Mouse (Mus musculus): ENCODE measurements around the gene Grid2ip.

Grid2ip gene

DNA sequence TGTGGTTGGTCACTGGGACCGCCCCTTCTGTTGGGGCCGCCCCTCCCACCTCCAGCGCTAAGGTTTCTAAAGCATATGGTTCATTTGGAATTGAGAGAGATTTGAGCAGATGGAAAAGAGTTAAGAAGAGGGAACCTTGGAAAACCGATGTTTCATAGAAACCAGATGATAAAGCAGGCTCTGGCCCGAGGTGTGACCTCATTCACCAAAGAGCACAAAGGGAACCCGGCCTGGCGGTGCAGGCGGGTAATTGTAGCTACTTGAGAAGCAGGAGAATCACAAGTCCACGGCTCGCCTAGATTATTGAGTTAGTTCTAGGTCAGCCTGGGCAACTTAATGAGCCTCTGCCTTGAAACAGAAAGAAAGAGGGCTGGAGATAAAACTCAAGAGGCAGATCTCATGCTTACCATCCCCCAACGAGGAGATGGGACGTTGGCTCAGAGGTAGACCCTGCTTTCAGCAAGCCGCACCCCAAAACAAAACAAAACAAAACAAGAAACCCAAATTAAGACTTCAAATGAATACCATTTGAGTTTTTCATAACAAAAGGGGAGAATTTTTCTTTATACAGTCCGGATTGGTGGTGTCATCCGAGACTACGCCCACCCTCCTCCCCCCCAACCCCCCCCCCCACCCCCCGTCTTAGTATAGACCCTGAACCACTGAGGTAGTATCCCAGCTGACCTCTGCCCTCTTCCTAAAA lies at the start of gene Grid2ip:
Gene Grid2ip, plus strand, starts transcription at position 653 of the 703 bp plus-strand sequence.
- no peak for DNase-seq (ENCODE audit: low spot score)

DNA sequence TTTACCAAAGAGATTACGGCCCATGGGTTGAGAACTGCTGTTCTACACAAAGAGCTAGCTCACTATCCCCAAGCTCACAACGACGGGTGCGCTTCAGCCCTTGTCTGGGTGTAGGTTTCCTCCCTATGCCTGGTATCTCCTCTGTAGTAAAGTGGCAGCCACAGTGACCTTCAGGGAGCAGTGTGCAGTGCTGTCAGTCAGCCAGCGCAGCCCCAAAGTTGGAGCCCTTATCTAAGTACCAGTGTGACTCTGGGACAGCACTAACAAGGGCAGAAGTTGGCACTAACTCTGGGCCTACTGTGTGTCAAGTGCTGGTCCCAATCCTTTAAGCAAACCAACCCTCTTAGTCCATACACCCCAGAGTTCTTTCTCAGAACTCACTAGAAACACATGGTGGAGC lies 48.3 kb upstream of the Grid2ip start:
- no peak for DNase-seq (ENCODE audit: low spot score)

DNA sequence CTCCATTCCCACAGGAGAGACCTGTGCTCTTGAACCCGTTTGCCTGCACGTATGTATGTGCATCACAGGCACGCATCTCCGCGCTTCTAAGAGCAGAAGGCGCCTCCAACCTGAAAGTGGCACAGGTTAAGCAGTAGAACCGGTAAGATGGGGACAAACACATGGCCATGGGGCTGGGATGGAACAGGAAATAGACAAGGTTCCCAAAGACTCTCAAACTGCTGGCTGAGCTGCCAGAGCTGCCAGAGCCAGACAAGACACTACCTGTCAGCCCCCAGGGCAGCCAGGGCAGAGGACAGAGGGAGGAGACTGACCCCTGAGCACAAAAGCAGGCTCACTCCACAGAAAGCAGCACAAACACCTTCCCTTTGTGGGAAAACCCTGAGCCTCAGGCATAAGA lies 47.2 kb upstream of the Grid2ip start:
- no peak for DNase-seq (ENCODE audit: low spot score)

DNA sequence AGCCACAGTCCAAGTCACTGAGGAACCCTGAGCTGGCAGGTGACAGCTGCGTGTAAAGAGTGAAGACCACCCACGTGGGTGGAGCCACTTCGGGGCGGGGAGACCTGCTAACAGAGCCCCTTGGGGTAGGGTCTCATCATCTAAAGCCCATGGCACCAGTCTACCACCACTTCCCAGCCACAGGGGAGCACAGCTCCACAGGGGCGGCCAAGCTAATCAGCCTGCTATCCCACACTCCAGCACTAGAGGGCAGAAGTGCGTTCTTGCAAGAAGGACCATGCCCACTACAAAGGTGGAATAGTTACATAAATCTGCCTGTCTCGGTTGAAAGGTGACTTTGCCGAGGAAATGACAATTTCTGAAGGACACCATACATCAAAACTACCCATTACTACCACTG lies 45.3 kb upstream of the Grid2ip start:
- peak; percentile 81 for DNase-seq (ENCODE audit: low spot score)

- no peak for DNase-seq (ENCODE audit: low spot score)
Measured at GRCm38 (mm10) chr5:143314183-143314729, 42.9 kb upstream of the Grid2ip start.

DNA sequence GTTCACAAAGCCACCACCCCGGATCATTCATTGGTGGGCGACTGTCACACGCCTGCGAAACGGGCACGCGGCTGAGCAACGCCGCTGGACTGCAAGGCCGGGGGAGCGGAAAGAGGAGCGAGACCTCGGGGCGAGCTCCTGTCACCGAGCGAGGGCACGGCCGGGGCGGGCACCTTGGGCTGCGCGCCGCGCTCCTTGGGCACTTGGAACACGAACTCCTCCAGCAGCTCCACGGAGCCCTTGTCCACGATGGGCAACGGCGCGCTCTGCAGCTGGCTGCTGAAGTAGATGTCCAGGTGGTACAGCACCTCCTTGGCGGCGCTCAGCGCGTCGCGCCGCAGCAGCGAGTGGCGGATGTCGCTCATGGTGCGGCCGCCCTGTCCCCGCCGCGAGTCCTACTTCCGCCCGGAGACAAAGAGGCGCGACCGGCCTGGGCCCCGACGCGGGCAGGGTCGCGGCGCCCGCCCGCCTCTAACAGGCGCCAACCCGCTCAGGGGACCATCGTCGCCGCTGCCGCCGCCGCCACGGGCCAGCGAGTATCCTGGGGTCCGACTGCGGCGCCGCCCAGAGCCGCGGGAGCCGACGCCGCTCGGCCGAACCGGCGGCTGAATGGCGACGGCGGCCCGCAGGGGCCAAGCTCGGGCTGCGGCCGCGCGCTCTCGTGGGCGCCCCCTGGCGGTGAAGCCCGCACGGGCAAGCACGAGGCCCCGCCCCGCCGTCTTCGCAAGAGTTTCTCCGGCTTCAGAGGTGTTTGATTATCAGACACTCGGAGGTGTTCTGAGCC lies 42.2 kb upstream of the Grid2ip start, which contains the start of gene E130309D02Rik:
Gene E130309D02Rik, minus strand, starts transcription at position 631 of the 784 bp plus-strand sequence.
- peak; percentile 89 for DNase-seq (ENCODE audit: low spot score)

DNA sequence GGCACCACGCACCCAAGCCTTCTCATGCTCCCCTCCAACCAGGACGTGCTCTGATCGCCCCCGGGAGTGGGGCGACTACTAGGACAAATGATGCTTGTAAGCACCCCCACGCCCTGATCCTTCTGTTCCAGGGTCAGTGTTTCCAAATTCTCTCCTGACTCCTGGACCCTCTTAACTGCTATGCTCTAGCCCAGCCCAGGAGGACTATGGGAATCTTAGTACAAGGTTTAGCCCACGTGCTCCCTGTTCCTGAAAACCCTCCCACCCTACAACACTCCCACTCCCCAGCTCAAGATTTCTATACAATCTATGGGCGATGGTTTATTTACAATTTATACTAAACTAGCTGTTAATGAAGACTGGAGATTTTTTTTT lies 41.6 kb upstream of the Grid2ip start:
- no peak for DNase-seq (ENCODE audit: low spot score)

DNA sequence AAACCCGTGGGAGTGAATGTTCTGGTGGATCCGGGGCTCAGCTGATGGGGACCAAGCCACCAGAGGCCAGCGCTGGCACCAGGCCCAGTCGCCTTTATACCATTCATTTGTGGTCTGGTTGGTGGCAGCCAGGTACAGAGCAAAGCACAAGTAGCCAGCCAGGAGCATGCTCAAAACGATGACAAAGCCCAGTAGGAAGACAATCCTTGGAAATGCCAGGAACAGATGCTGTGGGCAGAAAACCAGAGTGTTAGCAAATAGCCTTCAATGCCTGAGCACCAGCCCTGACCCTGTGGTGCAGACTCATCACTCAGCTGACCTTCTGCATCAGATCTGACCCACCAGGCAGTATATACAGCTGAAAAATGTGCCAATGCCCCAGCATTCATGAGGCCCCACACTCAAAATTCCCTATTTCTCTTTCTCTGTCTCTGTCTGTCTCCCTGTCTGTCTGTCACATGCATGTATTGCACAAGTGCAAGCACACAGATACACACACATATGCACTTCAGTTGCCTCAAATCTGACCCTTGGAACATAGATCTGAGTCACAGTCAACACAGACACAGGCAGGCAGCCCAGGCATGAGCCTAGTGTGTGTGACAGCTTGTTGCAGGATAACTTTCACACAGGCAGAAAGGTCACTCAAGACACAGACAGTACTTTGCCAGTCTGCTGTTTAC lies 40.4 kb upstream of the Grid2ip start:
- DNase-seq (ENCODE audit: low spot score), result no peak

GRCm38 (mm10) chr5:143317288-143317610 lies 39.9 kb upstream of the Grid2ip start:
- no peak for DNase-seq (ENCODE audit: low spot score)

DNA sequence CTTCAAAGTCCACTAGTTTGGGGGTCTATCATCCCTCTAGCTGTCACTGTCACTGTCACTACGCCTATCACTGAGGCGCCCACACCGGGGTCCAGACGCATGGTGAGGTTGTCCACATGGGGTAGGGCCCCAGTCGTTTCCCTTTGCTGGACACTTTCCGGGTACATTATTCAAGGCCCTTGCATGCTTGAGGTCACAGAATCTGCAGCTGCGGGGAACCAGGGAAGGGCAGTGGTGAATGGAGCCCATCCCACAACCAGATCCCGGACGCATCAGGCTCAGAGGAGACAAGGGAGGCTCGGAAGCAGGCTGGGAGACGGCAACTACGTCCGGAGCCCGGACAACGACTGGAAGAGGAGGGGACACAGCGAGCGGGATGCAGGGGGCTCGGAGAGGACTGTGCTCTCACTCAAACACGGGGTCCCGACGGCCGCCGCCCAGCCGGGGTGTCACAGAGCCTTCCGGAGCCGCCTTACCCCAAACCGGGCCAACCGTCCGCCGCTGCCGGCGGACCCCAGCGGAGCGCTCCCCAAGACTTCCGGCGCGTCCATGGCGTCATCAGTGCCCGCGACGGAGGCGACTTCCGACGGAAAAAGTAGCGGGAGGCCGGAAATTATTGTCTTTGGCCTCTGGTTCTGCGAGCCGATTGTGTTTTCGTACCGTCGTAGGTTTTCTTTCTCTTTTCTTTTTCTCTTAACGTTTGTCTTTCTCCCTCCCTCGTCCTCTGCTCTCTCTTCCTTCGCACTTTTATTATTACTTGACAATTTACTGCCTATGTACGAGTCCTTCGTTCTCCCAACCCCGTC lies 28.2 kb upstream of the Grid2ip start, which contains the start of gene Zdhhc4:
Gene Zdhhc4, minus strand, starts transcription at position 567 of the 806 bp plus-strand sequence.
- peak; percentile 91 for DNase-seq (ENCODE audit: low spot score)

GRCm38 (mm10) chr5:143333872-143334271 lies 23.3 kb upstream of the Grid2ip start:
- peak; percentile 78 for DNase-seq (ENCODE audit: low spot score)

DNA sequence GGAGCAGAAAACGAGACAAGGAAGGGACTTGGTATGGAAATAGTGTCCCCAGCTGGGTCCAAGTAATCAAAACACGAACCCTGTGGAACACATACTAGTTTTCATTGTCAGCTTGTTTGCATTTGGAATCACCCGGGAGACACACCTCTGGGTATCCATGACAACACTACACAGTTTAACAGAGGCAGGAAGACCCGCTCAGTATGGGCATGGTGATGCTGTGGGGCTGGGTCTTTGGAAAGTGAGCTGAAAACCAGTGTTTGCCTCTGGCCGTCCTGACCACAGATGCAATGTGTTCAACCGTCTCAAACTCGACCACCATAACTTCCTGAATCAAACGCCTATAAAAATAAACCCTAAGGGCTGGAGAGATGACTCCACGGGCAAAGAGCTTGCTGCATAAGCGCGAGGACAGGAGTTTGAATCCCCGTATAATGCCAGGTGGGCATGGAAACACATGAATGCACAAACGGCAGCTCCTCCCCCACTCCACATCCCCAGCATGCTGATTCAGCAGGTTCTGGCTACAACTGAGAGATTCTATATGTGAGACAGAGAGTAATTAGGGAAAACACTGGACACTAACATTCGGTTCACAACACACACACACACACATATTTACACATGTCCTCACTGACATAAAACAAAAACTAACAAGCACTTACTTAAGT lies 22.6 kb upstream of the Grid2ip start:
- no peak for DNase-seq (ENCODE audit: low spot score)

GRCm38 (mm10) chr5:143335089-143335460 lies 22.1 kb upstream of the Grid2ip start:
- DNase-seq (ENCODE audit: low spot score), result no peak

GRCm38 (mm10) chr5:143336559-143336958 lies 20.6 kb upstream of the Grid2ip start:
- DNase-seq (ENCODE audit: low spot score), result no peak

DNA sequence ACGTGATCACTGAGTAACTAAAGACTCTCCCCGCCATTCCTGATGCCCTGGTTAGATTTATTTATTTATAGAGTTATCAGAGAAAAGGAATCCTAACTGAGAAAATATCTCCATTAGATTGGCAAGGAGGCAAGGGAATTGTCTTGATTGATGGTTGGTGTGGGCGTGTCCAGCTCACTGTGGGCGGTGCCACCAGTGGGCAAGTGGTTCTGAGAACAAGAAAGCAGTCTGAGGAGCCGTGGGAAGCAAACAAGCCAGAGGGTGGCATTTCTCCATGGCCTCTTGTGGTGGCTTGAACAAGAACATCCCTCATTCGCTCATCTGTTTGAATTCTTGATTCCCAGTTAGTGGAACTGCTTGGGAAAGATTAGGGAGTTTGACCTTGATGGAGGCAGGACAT lies 17.5 kb upstream of the Grid2ip start:
- DNase-seq (ENCODE audit: low spot score), result no peak

- DNase-seq (ENCODE audit: low spot score), result no peak
Measured at GRCm38 (mm10) chr5:143346367-143346766, 10.8 kb upstream of the Grid2ip start.

DNA sequence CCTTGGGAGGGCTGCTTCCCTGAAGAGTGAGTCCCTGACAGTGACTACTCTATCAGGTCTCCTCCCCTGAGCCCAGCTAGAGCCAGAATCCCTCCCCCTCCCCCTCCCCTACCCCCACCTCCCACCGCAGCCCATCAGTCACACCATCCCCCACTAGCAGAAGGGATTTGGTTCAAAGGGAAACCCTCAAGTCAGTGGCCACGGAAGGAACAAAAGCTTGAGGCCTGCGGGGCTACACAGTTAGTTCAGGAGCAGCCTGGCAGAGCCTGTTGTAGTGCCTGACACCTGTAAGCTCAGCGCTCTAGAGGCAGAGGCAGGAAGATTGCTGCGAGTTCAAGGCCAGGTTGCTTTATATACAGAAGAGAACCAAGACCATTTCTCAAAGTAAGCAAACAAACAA lies 1.1 kb upstream of the Grid2ip start:
- no peak for DNase-seq (ENCODE audit: low spot score)

DNA sequence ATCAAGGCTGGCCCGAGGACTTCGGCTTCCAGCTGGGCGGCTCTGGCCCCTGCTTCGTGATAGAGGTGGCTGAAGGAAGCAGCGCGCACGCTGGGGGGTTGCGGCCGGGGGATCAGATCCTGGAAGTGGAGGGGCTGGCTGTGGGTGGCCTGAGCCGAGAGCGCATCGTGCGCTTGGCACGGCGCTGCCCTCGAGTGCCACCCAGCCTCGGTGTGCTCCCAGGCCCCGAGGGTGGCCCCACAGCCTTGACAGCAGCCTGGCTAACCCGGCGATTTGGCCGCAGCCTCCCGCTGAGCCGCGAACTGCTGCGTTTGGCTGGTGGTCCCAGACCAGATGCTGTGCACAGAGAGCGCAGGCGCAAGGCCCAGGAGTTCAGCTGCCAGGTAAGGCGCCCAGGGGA lies 426 bp downstream of the Grid2ip start:
- no peak for DNase-seq (ENCODE audit: low spot score)

GRCm38 (mm10) chr5:143359263-143359662 lies 2.1 kb downstream of the Grid2ip start:
- DNase-seq (ENCODE audit: low spot score), result no peak

DNA sequence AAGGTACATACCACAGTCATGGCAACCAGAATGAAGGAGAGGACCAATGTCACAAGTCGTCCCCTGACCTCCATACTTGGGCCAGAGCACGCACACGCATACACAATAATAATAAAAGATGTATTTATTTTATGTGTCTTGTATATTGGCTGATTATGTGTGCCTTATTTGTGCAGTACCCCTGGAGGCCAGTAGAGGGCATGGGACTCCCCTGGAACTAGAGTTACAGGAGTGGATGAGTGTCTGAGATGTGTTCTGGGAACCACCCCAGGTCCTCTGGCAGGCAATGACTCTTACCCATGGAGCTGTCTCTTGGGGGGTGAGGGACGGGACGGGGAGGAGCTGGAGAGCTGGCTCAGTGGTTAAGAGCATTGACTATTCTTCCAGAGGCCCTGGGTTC lies 2.9 kb downstream of the Grid2ip start:
- no peak for DNase-seq (ENCODE audit: low spot score)

DNA sequence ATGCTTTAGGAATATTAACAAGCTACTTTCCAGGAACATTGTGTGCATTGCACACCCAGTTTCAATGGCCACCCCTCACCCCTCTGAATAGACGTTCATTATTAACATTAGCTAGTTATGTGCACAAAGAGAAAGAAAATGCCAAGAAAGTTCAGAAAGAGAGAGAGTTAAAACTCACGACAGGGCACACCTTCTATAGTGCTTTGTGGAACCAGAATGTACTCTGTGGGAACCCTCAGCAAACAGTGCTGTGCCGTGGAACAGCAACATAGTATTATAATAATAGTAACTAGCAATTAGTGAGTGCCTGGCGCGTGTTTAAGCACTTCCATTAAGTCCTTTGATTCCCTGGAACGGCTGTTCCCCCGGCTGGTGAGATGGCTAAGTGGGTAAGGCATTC lies 4.3 kb downstream of the Grid2ip start:
- no peak for DNase-seq (ENCODE audit: low spot score)
